In the genomic region with DNA sequence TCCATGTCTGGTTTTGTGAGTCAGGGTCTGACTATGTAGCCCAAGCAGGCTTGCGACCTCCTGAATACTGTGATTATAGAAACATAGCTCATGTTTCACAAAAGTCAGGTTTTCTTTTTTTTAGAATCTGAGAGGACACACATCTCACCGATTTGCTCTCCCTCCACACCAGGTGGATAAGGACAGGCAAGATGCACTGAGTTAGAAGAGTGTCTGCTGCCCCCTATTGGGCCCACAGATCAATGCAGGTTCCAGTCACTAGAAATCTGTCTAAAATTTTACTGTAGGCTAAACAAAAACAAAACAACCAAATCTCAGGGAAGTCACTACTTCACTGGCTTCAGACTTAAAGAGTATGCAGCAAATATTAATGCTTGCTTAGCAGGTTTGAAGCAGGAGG, we compare ENCODE assay signal across 8 mouse cellular contexts. TPM values are rescaled to one million over a fixed set of nuclear protein-coding genes. Genes with fewer than 3 reads are reported as not detected.
DNase-seq lines count a peak whose midpoint lies in the region; ATAC-seq lines count a peak whose summit lies in the region.

No protein-coding gene starts in this region.

- no peak for ATAC-seq in neural tube, embryonic 15.5 days (ENCODE audit: low FRiP score)
- peak; percentile 78 for ATAC-seq in cerebellum, adult (ENCODE audit: insufficient number of reproducible peaks, low FRiP score, low TSS enrichment)
- peak; percentile 49; the same call in 1 of the 2 replicates for ATAC-seq in hindbrain, embryonic 13.5 days (ENCODE audit: low FRiP score)
- peak; percentile 93 for ATAC-seq in megakaryocyte progenitor cell, adult 5-6 weeks (replicated peaks; ENCODE audit: poor library complexity)
- no peak for ATAC-seq in erythroblast, adult 5-6 weeks (replicated peaks; ENCODE audit: low FRiP score, poor library complexity, severe bottlenecking)

- H3K27ac ChIP-seq in neural tube, embryonic 15.5 days (replicated peaks), result no peak overlapping the region
- H3K27ac ChIP-seq in hindbrain, embryonic 13.5 days, result no peak overlapping the region

- H3K27me3 ChIP-seq in neural tube, embryonic 15.5 days (replicated peaks), result no peaks in the 10 kb centered on the region
- H3K27me3 ChIP-seq in hindbrain, embryonic 13.5 days, result no peaks in the 10 kb centered on the region

- intact Hi-C loops in gastrocnemius, postnatal 14 days (cut with DNase I; ENCODE audit: low total_unique reads), result no loop called here

- H3K4me2 ChIP-seq in neural tube, embryonic 15.5 days, result no peak overlapping the region
- no peak overlapping the region for H3K4me2 ChIP-seq in hindbrain, embryonic 13.5 days

- 57% methylated on average over 2 of the region's 2 CpGs for WGBS in neural tube, embryonic 15.5 days
- WGBS in hindbrain, embryonic 13.5 days, result 63% methylated on average over 2 of the region's 2 CpGs

- H3K4me3 ChIP-seq in neural tube, embryonic 15.5 days (replicated peaks), result no peak overlapping the region
- no peak overlapping the region for H3K4me3 ChIP-seq in hindbrain, embryonic 13.5 days

- peak; percentile 18 for DNase-seq in gastrocnemius, postnatal 10 days
- no peak for DNase-seq in gastrocnemius, postnatal 14 days
- peak; percentile 53 for DNase-seq in neural tube, embryonic 10.5 days (ENCODE audit: extremely low spot score, low spot score)

- no peak overlapping the region for H3K9ac ChIP-seq in neural tube, embryonic 15.5 days (replicated peaks)
- no peak overlapping the region for H3K9ac ChIP-seq in hindbrain, embryonic 13.5 days

- H3K9me3 ChIP-seq in neural tube, embryonic 15.5 days (replicated peaks), result no peaks in the 10 kb centered on the region
- H3K9me3 ChIP-seq in hindbrain, embryonic 13.5 days, result no peaks in the 10 kb centered on the region

- no peaks in the 10 kb centered on the region for H3K4me1 ChIP-seq in neural tube, embryonic 15.5 days
- H3K4me1 ChIP-seq in hindbrain, embryonic 13.5 days (replicated peaks), result no peaks in the 10 kb centered on the region

- peaks cover 18% of the 10 kb centered on the region for H3K36me3 ChIP-seq in neural tube, embryonic 15.5 days
- peaks cover 35% of the 10 kb centered on the region for H3K36me3 ChIP-seq in hindbrain, embryonic 13.5 days

RNA-seq across cellular contexts. Expression of gene Bcl2, which starts 21.5 kb away (rescaled TPM):
- 1 to 10 TPM; 4.6 to 6.7 TPM for total RNA-seq in gastrocnemius, postnatal 10 days (2021)
- 1 to 10 TPM; 3.4 to 3.6 TPM for total RNA-seq in gastrocnemius, postnatal 14 days (2021)
- 16.7 and 20.9 TPM in 2 replicates for polyA plus RNA-seq in neural tube, embryonic 15.5 days (2015; fragmentation: Nextera tagmentation; extraction: Ambion mirVana)
- 15.1 TPM in 2 replicates for polyA plus RNA-seq in hindbrain, embryonic 13.5 days (2015; fragmentation: Nextera tagmentation; extraction: Ambion mirVana)
- 30.3 and 32.6 TPM in 2 replicates for total RNA-seq in megakaryocyte progenitor cell, adult 5-6 weeks (2015)
- total RNA-seq in megakaryocyte progenitor cell, adult 5-6 weeks (2017), result 29.1 and 31.1 TPM in 2 replicates
- 2.3 and 3.5 TPM in 2 replicates for total RNA-seq in erythroblast, adult 5-6 weeks (2015; ENCODE audit: low replicate concordance)
- total RNA-seq in erythroblast, adult 5-6 weeks (2017; ENCODE audit: low replicate concordance), result 1.7 and 2.5 TPM in 2 replicates

RNA-seq across cellular contexts. Expression of gene Kdsr, which starts 23.9 kb away (rescaled TPM):
- 1 to 10 TPM; 5.3 to 7.0 TPM for total RNA-seq in gastrocnemius, postnatal 10 days (2021)
- total RNA-seq in gastrocnemius, postnatal 14 days (2021), result 1 to 10 TPM; 4.5 to 5.9 TPM
- 10.1 and 12.1 TPM in 2 replicates for polyA plus RNA-seq in neural tube, embryonic 15.5 days (2015; fragmentation: Nextera tagmentation; extraction: Ambion mirVana)
- polyA plus RNA-seq in hindbrain, embryonic 13.5 days (2015; fragmentation: Nextera tagmentation; extraction: Ambion mirVana), result 14.5 and 14.9 TPM in 2 replicates
- total RNA-seq in megakaryocyte progenitor cell, adult 5-6 weeks (2015), result 11.3 and 12.8 TPM in 2 replicates
- total RNA-seq in megakaryocyte progenitor cell, adult 5-6 weeks (2017), result 32.4 and 36.6 TPM in 2 replicates
- total RNA-seq in erythroblast, adult 5-6 weeks (2015; ENCODE audit: low replicate concordance), result 1.9 and 3.3 TPM in 2 replicates
- total RNA-seq in erythroblast, adult 5-6 weeks (2017; ENCODE audit: low replicate concordance), result 2.2 and 3.2 TPM in 2 replicates

Comparison
In these comparisons a context has a peak if more than half of its experiments do, and no peak if none do; other contexts are left out.
1. ATAC-seq: peak in cerebellum, adult (single experiment), hindbrain, embryonic 13.5 days (single experiment) and megakaryocyte progenitor cell, adult 5-6 weeks (single experiment); none in neural tube, embryonic 15.5 days (single experiment) and erythroblast, adult 5-6 weeks (single experiment).